Mouse (Mus musculus) erythroid progenitor cell, adult 5-6 weeks (primary cell): Measurements from ENCODE around the gene Chrna4. TPM values are rescaled to one million over a fixed set of nuclear protein-coding genes. Genes with fewer than 3 reads are reported as not detected.
A peak's percentile ranks its signal among the peaks of the same experiment; 100 is the strongest.

Experiments
- ATAC-seq: replicated peaks from 2 replicates; pipeline ENCODE4 v1.8.0; 2016; ENCODE audit warnings: moderate number of reproducible peaks, mild to moderate bottlenecking, moderate TSS enrichment, inconsistent platforms; ENCODE audit not compliant: poor library complexity, low FRiP score, severe bottlenecking
- total RNA-seq, 2 experiments: library from RNA; stranded (forward) in 1 of 2; stranded (reverse) in 1 of 2; fragments of 150-400 nt in 1 of 2; fragments of 186-747, 209-891 nt in 1 of 2; gene quantifications; 2 replicates each; pipeline versions ENCODE4 v1.2.3 to v1.2.4; 2015 to 2017; ENCODE audit warnings: low replicate concordance in 2 of 2

Gene Chrna4
- total RNA-seq, 2 experiments from 2014 or later, result not detected

DNA sequence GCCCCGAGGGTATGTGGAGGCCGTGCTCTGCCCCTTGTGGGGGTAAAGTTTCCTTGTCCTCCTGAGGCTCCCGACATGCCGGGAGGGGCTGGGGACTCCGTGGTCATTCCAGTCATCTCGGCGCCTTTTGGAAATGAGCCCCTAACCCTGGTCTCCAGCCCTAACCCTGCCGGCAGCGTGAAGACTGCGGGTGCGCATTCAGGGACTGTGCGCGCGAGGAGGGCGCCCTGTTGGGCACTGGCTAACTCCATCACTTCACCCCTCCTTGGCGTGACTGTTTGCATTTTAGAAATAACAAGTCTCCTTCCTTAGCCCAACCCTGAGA is 4.0 kb downstream of the Chrna4 start:
- ATAC-seq, result no peak

DNA sequence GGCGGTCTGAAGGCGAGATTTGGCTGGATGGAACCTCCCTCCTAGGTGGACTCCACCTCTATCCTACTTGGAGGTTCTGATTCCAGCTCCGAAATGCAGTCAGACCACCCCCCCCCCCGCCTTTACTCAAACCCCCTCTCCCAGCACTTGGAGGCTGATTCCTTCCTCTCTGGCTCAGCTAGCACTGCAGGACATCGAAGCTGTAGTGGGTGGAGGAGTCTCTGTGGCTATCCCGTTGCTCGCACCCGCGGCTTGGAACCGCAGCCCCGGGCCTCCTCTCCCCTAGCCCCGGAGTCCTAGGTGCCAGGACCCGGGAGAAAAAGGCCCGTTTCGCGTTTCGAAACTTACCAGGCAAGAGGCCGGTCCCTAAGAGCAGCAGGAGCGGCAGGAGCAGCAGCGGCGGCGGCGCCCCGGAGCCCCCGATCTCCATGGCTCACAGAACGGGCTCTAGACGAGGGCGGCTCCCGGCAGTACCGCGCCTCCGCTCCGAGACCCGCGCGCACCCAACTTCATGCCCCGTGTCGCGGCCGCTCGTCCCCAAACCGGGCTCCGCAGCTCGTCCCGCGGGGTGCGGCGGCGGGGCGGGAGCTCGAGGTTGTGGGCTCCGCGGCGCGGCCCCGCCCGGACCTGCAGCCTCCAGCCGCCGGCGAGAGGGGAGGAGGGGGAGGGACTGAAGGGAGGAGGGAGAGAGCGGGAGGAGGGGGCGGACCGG is 4.5 kb downstream of the Chrna4 start:
- ATAC-seq, result no peak

DNA sequence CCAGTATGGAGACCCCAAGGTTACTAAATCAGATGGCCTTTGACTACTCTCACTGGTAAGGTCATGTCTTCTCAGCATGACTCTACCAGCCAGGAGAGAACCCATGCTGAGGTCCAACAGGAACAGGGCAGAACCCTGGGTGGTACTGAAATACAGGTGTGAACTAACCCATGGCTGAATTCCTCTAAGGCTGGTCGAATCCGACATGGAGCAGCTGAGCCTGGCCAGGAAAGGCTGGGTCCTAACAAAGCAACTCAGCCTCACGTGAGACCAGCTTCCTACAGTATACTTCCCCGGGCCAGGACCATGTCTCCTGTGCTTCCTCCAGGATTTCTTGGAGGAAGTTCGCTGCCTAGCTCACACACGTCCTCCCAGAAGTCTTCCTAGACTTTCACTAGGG is 6.8 kb downstream of the Chrna4 start:
- ATAC-seq, result no peak

DNA sequence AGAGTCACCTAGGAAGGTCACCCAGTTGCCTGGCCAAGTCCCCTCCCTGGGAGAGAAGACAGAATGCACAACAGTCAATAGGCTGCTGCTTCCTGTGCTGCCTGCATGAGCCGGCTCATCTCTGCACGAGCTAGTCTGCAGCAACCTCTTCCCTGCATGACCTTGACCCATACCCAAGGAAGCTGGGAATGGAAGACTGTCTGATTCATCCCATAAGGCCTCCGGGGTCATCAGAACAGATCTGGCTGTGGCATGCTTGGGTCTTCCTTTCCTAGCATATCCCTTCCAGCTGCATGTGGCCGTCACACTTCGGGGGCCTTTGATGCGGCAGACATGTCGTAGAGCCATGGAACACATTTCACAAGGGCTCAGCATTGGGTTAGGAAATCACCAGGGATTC is 8.2 kb downstream of the Chrna4 start:
- ATAC-seq, result no peak

DNA sequence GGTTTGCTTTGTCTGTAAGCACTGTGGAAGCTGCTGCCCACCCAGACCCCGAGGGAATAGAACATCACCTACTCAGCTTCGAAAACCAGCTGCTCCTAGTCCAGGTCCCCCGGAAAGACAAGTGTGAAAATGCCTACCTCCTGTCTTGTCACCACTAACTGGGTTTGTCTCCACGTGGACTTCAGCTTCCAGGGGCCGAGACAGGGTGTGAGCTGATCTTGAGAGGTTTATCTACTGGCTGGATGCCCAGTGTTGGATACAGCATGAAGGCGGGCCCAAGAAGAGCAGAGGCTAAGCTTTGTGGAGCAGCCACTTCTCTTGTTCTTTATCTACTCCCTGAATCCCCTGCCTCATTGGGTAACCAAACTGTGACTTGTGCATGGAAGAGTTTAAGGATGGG is 10.0 kb downstream of the Chrna4 start:
- ATAC-seq, result no peak

DNA sequence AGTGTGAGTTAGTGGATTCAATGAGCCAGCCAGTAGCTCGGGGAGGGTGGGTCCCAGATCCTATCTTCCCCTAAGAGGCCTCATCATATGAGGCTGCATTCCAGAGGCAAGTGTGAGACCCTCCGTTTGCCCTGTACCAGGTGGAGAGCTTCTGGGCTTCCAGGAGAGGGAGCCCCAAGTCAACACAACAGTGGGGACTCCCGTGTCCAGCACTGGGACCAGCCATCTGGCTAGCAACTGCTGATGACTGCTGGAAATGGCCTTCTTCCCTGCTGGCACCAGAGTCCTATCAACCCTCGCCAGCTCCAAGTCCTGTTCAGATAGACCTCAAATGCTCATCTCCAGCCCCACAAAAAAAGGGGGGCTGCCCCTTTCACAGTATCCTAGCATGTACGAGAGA is 10.9 kb downstream of the Chrna4 start:
- no peak for ATAC-seq

DNA sequence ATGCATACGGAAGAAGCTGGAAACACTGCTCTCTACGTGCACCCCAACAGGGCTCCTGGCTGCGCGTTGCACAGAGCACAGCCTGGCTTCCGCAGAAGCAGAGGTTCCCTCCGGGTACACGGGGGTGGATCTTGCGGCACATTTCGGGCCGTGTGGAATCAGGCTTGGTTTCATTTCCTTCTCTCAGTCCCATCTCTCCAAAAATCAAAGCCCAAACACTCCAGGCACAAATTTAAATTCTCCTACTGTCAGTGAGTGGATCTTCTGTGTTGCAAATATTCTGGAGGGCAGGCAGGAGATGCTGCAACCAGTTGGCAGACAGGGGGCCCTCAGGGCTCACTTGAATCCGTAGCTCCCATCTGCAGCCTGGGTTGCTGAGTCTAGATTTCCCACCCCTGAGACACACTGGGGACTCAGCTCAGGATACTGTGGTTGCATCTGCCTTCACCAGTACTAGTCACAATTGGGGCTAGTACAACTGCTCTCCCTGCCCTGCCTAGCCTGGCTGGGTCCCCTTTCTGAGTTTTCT is 11.9 kb downstream of the Chrna4 start:
- ATAC-seq, result no peak

DNA sequence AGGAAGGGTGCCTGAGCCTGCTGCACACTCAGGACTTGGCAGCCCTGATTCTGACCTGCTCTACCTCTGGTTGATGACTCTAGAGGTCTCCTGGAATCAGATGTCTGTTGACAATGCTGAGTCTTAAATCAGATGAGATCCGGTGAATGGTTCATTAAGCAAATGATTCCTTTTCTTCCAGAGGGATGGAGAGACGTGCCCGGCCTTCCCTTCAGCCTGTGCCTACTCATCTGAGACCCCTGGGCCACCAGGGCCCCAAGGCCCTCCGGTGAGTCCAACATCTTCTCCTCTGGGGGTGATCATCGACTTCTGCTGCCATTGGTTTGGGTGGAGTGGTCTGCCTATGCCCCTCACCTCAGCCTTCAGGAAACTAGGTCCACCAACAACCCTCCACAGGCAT is 35.0 kb downstream of the Chrna4 start:
- no peak for ATAC-seq

DNA sequence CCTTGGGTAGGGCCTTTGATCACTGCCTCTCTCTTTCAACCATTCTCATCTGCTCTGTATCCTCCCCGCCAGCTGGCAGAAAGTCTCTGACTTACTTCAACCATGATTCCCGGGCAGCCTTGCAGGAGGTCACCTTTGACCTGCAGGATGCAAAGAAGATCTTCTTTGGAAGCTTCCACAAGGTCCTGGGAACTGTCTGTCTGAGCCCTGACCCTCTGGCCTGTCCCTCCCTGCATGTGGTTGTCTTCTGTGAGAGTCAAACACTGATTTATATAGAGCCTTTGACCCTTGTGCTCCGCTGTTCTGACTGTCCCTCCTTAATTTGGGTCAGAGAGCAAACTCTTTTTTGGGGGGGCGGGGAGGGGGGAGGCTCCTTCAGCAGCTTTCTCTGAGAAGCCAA is 36.3 kb downstream of the Chrna4 start:
- ATAC-seq, result no peak

DNA sequence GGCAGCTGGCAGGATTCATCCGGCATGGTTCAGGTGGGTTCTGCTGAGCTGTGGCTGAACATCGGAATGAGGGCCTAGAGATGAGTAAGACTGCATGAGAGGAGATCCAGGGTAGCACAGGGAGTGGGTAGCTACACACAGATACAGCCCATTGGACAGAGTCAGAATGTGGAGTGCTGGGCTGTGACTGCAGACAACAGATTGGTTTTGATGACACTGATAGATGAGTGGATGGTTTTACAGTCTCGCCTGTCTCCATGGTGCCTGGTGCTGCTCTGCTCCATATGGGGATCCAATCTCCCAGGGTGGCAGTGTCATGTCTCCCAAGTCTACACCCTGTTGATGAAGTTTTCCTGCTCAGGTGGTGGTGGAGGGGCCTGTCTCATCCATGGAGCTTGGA is 46.4 kb downstream of the Chrna4 start:
- ATAC-seq, result no peak

DNA sequence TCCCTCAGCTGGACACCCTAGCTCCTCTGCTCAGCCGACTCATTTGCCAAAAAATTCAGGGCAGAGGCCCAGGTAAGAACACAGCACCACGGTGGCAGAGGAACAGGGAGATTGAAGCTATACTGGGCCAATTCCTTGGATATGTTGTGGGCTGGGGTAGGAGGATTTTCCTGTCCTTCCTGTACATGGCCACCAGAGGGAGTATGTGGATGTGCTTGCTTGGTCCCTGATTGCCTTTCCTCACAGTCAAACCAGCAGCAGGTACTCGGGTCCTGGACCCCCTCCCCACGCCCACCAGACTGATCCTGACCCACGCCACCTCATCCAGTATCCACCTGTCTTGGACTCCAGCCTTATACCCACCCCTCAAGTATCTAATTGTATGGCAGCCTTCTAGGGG is 46.9 kb downstream of the Chrna4 start:
- 0 out of 2 replicates have a peak, but pooled peaks have one; percentile 41 for ATAC-seq

DNA sequence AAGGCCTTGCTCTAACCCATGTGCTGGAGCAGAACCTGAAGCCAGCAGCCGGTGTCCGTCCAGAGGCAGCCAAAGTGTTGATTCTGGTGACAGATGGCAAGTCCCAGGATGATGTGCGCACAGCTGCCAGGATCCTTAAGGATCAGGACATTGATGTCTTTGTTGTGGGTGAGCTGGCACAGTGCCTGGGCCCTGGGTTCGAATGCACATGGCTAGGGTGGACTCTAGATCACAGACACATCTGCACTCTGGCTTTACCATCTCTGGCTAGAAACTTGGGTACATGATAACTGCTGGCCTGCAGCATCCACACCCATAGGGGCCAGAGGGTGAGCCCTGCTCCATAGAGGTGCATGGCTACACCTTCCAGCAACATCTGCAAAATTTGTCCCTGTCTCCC is 47.9 kb downstream of the Chrna4 start:
- no peak for ATAC-seq

DNA sequence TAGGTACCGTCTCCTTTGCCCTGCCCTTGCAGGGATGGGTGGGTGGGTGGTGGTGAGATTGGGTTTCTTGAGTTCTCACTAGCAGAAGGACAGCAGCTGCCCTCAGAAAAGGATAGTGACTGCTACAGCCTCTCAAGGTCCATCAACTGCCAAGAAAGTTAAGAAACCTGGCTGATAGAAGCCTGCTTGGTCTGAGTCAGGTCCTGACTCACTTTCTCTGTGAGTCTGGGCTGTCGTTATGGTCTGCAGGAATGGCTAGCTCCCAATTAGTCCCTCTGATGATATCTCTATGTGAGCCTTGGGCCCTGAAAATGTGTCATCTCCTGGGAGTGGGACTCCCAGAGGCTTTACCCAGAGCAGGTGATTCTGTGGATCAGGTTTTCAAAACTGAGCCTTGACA is 49.0 kb downstream of the Chrna4 start:
- no peak for ATAC-seq

DNA sequence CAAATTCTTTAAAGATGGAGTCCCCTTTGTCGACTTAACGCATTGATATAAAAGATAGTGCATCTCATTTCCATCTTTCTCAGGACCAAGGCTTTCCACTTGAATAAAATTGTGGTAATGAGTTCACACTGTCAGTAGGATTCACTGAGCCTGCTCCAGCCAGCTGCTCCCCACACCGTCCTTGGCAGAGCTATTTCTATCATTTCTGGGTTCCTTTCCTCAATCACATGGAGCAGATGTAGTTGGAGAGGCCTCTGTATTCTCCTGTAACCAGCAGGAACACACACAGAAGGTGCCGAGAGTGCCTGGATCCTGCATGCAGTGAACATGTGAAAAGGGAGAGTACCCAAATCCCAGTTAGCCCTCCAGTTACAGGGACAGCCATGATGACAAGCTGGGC is 53.0 kb downstream of the Chrna4 start:
- ATAC-seq, result no peak

DNA sequence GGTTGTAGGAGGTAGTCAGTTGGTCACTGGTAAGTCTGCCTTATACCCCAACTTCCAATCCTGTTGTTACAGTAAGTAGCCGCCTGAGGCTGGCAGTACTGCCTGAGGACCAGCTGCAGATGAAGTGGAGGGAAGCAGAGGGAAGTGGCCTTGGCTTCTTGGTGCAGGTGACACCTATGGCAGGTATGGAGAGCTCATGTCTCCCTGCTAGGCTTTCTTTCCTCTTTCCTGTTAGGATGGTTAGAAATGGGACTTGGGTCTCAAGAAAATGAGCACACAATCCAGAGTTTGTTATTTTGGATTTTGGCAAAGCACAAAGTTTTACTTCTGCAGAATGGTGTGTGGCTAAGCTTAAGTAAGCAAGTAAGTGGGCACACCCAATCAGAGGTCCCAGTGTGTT is 54.4 kb downstream of the Chrna4 start:
- ATAC-seq, result no peak

DNA sequence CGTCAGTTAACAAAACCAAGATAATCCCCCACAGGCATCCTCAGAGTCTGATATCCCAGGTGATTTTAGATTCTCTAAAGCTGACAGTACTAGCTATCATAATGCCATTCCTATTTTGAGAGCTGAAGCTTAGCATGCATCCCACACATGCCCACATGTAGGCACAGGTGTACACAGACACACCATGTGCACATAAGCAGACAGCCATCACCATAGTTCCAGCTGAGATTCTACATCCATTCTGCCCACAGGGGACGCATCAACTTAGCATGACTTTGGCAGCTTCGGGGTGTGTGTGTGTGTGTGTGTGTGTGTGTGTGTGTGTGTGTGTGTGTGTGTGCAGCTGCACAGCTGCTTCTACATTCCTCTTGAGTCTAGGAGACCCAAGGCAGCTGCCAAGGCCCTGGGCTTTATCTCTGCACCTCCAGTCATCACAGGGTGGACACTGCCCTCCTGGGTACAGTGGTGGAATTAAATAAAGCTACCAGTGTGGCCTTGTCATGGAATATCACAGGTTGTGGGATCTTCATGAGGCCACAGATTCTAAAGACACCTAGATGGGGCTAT is 54.9 kb downstream of the Chrna4 start:
- no peak for ATAC-seq

DNA sequence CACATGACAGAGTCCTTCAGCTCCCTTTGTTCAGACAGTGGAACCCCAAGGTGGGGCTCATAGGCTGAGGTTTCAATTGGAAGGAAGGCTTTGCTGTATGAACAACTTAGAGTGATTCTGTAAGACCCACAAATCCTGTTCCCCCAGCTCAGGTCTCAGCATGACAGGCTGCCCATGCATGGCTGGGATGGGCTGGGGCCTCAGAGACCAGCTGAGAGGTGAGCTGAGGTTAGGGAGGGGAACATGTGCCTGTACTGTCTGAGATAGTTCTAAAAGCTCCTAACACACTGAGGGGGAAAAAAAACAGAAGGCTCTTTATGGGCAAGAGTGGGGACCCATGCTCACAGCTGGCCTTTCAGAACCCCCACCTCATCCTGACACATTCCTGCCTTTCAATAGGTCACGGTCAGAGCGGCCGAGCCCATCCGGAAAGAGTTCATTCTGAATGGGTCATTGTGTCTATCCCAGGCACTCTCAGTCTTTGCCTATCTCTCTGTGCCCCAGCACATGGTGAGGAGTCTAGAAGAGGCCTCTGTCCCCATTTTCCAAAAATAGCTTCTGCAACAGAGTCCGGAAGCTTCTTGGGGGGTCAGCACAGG is 55.8 kb downstream of the Chrna4 start:
- no peak for ATAC-seq

DNA sequence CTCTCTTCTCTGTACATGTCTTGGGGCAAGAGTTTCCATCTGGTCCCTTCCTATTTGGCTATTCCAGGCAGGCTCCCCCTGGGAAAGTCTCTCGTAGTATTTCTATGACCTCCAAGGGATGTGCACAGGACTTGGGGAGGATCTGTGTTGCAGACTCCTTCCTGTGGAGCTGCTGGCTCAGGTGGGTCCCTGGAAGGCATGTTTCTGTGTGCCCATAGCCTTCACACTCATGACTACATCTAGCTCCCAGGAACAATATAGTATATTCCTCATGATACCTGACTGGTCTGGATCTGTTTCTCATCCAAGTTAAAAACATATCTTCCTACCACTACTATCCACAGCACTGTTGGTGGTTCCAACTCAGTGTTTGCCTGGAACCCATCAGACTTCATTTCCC is 56.3 kb downstream of the Chrna4 start:
- no peak for ATAC-seq

DNA sequence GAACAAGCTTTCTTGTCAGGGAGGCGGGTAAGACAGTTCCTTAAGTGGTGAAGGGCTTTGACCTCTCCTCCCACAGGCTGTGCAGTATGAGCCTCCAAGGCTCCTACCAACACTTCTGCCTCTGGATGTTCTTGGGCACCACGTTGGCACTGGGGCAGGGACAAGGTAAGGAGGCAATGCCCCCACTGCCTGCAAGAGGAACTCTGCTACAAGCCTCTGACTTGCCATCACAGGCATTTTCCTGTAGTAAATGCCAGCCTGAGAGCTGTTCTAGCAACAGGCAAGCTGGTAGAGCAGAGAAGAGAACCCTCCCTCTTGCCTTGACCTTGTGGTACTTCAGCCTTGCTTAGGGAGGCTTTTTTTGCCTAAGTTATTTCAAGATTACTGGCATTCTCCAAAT is 56.9 kb downstream of the Chrna4 start, which contains the start of gene Col20a1:
Col20a1 (plus strand) TSS at position 87 of the 400 bp plus-strand sequence.
- no peak for ATAC-seq

DNA sequence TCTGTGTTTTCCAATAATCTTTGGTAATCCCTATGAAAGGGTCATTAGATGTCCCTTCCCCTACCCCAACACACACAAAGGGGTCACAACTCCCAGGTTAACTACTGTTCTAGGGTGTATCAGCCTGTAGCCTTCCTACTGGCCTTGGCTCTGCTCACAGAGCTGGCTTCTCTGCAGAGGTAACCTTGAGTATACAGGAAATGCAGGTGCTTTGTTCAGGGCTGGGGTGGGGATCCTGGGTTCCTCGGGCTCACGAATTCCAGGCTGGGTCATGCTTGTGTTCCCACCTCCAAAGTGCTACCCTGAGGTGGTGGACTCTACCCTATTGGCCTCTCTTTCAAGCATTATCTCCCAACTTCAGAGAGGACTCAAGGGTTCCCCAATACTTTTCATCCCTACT is 57.7 kb downstream of the Chrna4 start:
- no peak for ATAC-seq

DNA sequence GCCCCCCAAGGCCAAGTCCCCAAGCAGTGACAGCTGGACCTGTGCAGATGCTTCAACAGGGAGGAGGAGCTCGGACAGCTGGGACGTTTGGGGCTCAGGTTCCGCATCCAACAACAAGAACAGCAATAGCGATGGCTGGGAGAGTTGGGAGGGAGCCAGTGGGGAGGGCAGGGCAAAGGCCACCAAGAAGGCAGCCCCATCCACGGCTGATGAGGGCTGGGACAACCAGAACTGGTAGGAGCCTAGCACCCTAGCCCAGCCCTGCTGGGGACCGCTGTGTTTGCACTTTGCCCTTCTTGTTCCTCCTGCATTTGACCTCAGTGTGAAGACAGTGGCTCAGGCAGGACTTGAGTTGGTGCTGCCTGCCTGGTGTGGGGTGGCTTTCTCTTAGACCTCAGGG is 62.2 kb downstream of the Chrna4 start:
- ATAC-seq, result no peak
